Mouse (Mus musculus) megakaryocyte, embryonic 14.5 days (primary cell): ENCODE data around the gene Tfb1m.

Experiments
- FLI1 ChIP-seq: IDR thresholded peaks from 2 replicates; pipeline ENCODE4 v1.6.1; 2012; ENCODE audit warnings: low read length, inconsistent platforms, mixed read lengths
- GATA1 ChIP-seq: IDR thresholded peaks from 3 replicates; pipeline ENCODE4 v1.6.1; 2012; ENCODE audit warnings: mixed read lengths, low read length, inconsistent platforms, borderline replicate concordance

DNA sequence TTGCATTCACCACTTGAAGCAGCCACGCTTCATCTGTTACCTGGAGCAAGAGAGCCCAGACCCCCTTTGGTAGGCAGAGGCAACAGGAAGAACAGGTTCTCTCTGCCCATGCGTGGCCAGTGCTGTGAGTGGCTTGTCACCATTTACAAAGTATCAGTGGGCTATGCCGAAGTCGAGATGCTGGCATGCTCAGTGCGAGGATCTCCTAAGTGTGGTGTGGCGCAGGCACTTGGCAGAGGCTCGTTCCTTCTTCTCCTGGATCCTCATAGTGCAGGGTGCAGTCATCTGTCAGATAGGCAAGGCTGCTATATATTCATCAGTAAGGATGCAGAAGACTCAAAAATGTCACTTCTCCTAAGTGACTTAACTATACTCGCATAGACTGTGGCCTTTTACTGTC, 58.1 kb downstream of the Tfb1m start:
- TF ChIP-seq GATA1 (no peak), FLI1 (no peak)
